Comparison of ENCODE assay signal across 9 mouse cellular contexts in the genomic region with DNA sequence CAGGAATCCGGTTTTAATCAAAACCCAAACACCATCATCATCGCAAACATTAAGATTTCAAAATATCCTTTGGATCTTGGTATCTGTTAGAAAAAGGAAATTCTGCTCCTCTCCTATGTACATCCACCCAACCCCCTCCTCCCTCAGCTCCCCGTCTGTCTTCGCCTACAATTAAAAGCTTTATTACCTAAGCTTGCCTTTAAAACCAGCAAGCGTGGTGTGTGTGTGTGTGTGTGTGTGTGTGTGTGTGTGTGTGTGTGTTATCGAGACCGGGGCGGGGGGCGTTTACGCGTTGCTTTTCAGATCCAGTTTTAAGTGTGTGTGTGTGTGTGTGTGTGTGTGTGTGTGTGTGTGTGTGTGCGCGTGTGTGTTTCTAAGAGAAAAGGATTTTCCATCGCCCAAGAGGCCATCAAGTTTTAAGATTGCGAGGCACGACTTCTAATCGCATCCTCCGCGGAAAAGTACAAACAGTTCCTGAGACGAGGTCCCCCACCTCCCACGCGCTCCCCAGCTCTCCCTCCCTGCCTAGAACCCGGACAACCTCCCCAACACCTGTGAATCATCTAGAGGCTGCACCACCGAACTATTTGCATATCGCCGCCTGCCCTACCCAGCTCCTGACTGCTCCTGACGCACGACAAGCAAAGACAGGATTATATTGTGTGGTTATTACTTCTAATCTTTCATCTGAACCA. TPM values are rescaled to one million over a fixed set of nuclear protein-coding genes. Genes with fewer than 3 reads are reported as not detected.
A peak's percentile ranks its signal among the peaks of the same experiment; 100 is the strongest.
DNase-seq lines count a peak whose midpoint lies in the region; ATAC-seq lines count a peak whose summit lies in the region.
"Had no signal": no experiment of that assay in that cellular context is flagged by ENCODE, and none has a peak within 500 bp of the region (broad histone marks: within the 10 kb centered on the region; RNA-seq: fewer than 3 reads in every experiment).

No protein-coding gene starts in this region.

- H3K27me3 ChIP-seq in lung, embryonic 15.5 days: peaks cover 22% of the 10 kb centered on the region
- no peaks in the 10 kb centered on the region for H3K27me3 ChIP-seq in hindbrain, embryonic 11.5 days (ENCODE audit: control insufficient read depth, insufficient read depth, low read length)
- peaks cover 4% of the 10 kb centered on the region; the same call in 1 of the 2 replicates for H3K27me3 ChIP-seq in limb, embryonic 10.5 days (ENCODE audit: low read depth, poor library complexity, severe bottlenecking)

- no peaks in the 10 kb centered on the region for H3K36me3 ChIP-seq in lung, embryonic 15.5 days
- no peaks in the 10 kb centered on the region for H3K36me3 ChIP-seq in hindbrain, embryonic 11.5 days (ENCODE audit: control insufficient read depth, insufficient read depth, low read length)
- H3K36me3 ChIP-seq in limb, embryonic 10.5 days: no peaks in the 10 kb centered on the region

- WGBS in lung, embryonic 15.5 days: 4% methylated on average over 26 of the region's 28 CpGs
- 4% methylated on average over 27 of the region's 28 CpGs for WGBS in hindbrain, embryonic 11.5 days
- WGBS in limb, embryonic 10.5 days: 7% methylated on average over 22 of the region's 28 CpGs

- peaks cover 8% of the 10 kb centered on the region for H3K4me1 ChIP-seq in lung, embryonic 15.5 days
- 0 out of 2 replicates have a peak, but pooled peaks cover 3% of the 10 kb centered on the region for H3K4me1 ChIP-seq in hindbrain, embryonic 11.5 days (replicated peaks; ENCODE audit: control insufficient read depth, insufficient read depth, low read length)
- peaks cover 24% of the 10 kb centered on the region for H3K4me1 ChIP-seq in limb, embryonic 10.5 days

- ATAC-seq in lung, embryonic 15.5 days (ENCODE audit: borderline replicate concordance, extremely low read depth, low FRiP score, low TSS enrichment): no peak
- peak; percentile 17; the same call in 1 of the 2 replicates for ATAC-seq in hindbrain, embryonic 11.5 days (ENCODE audit: low FRiP score)

- H3K9ac ChIP-seq in lung, embryonic 15.5 days: no peak overlapping the region
- H3K9ac ChIP-seq in hindbrain, embryonic 11.5 days (ENCODE audit: low read depth, low read length): 0 out of 2 replicates have a peak overlapping the region, but pooled peaks have one; percentile 19
- H3K9ac ChIP-seq: liver, embryonic 14.5 days had no signal

- H3K27ac ChIP-seq in lung, embryonic 15.5 days: no peak overlapping the region
- peak overlapping the region; percentile 60; the same call in 1 of the 2 replicates for H3K27ac ChIP-seq in hindbrain, embryonic 11.5 days (ENCODE audit: low read depth, low read length)
- H3K27ac ChIP-seq in limb, embryonic 10.5 days: no peak overlapping the region
- H3K27ac ChIP-seq: liver, embryonic 14.5 days had no signal

- H3K9me3 ChIP-seq in lung, embryonic 15.5 days: no peaks in the 10 kb centered on the region
- no peaks in the 10 kb centered on the region for H3K9me3 ChIP-seq in hindbrain, embryonic 11.5 days (ENCODE audit: control insufficient read depth, low read length)
- no peaks in the 10 kb centered on the region for H3K9me3 ChIP-seq in limb, embryonic 10.5 days (replicated peaks)

- H3K4me2 ChIP-seq in lung, embryonic 15.5 days: peak overlapping the region; percentile 34
- H3K4me2 ChIP-seq in hindbrain, embryonic 11.5 days (replicated peaks; ENCODE audit: low read depth, low read length): peak overlapping the region; percentile 79

- H3K4me3 ChIP-seq in lung, embryonic 15.5 days: no peak overlapping the region
- peak overlapping the region; percentile 54 for H3K4me3 ChIP-seq in hindbrain, embryonic 11.5 days (ENCODE audit: low read depth, low read length)
- H3K4me3 ChIP-seq in limb, embryonic 10.5 days: peak overlapping the region; percentile 55

- DNase-seq in lung, postnatal 4 days: no peak
- peak; percentile 80 to 82 for DNase-seq in cerebellum, postnatal 25 days
- DNase-seq in hindbrain, embryonic 11.5 days (ENCODE audit: low spot score): peak; percentile 48
- peak; percentile 48 for DNase-seq in limb, embryonic 10.5 days (ENCODE audit: low spot score)
- peak; percentile 67 to 78 for DNase-seq in right cerebral cortex, postnatal 10 days (ENCODE audit: low spot score in 2 of 2)
- DNase-seq in spleen, postnatal 36 days (ENCODE audit: low spot score in 2 of 2): no peak
- no peak for DNase-seq in thymus, postnatal 4 days

RNA-seq across cellular contexts. Expression of a gene that starts 1.4 kb away (rescaled TPM):
- polyA plus RNA-seq in lung, embryonic 15.5 days (2015; fragmentation: Nextera tagmentation; extraction: Ambion mirVana): 1.0 and 1.6 TPM in 2 replicates
- polyA plus RNA-seq in hindbrain, embryonic 11.5 days (2014; fragmentation: Nextera tagmentation; extraction: Ambion mirVana): 56.7 and 66.8 TPM in 2 replicates
- polyA plus RNA-seq in limb, embryonic 10.5 days (2016; fragmentation: Nextera tagmentation; extraction: Ambion mirVana): 0.36 and 0.39 TPM in 2 replicates

Comparison
In these comparisons a context has a peak if more than half of its experiments do, and no peak if none do; other contexts are left out.
1. DNase-seq: peak in cerebellum, postnatal 25 days (2 of 2), hindbrain, embryonic 11.5 days (single experiment), limb, embryonic 10.5 days (single experiment) and right cerebral cortex, postnatal 10 days (2 of 2); none in lung, postnatal 4 days (0 of 2), spleen, postnatal 36 days (0 of 2) and thymus, postnatal 4 days (single experiment).
2. RNA of a gene that starts 1.4 kb away (polyA plus RNA-seq): 56.7 to 66.8 TPM in hindbrain, embryonic 11.5 days; 1.0 to 1.6 TPM in lung, embryonic 15.5 days and 0.36 to 0.39 TPM in limb, embryonic 10.5 days; every median in the first group is over 10 times any median in the second.